Mouse (Mus musculus) heart, embryonic 15.5 days (tissue): ENCODE measurements around the gene Tbcd. TPM values are rescaled to one million over a fixed set of nuclear protein-coding genes. Genes with fewer than 3 reads are reported as not detected.

Experiments used
- ATAC-seq: fragments of 200-750 bp; cut with Nextera tagmentation; replicated peaks from 2 replicates; pipeline ENCODE4 v1.8.0; 2017; ENCODE audit warnings: low read depth, moderate TSS enrichment; ENCODE audit not compliant: insufficient number of reproducible peaks, insufficient read depth, low FRiP score
- H3K27ac ChIP-seq: fragments of 300-500 bp; sonication (generic); 2 replicates; pipeline ENCODE4 v1.5.1; 2015; ENCODE audit warnings: mild to moderate bottlenecking, inconsistent platforms
- H3K27me3 ChIP-seq: fragments of 300-500 bp; sonication (generic); 2 replicates; pipeline ENCODE4 v1.6.1; 2015; ENCODE audit warnings: inconsistent platforms
- H3K36me3 ChIP-seq: fragments of 300-500 bp; sonication (generic); 2 replicates; pipeline ENCODE4 v1.6.1; 2015; ENCODE audit warnings: mild to moderate bottlenecking, inconsistent platforms
- H3K4me1 ChIP-seq: fragments of 300-500 bp; sonication (generic); replicated peaks from 2 replicates; pipeline ENCODE4 v1.6.1; 2015; ENCODE audit warnings: inconsistent platforms
- H3K4me2 ChIP-seq: fragments of 300-500 bp; sonication (generic); 2 replicates; pipeline ENCODE4 v1.6.1; 2015; ENCODE audit warnings: inconsistent platforms, mild to moderate bottlenecking, moderate library complexity
- H3K4me3 ChIP-seq: fragments of 300-500 bp; sonication (generic); 2 replicates; pipeline ENCODE4 v1.5.1; 2015; ENCODE audit warnings: mild to moderate bottlenecking, inconsistent platforms
- H3K9ac ChIP-seq: fragments of 300-500 bp; sonication (generic); 2 replicates; pipeline ENCODE4 v1.6.1; 2015; ENCODE audit warnings: mild to moderate bottlenecking, inconsistent platforms
- H3K9me3 ChIP-seq: fragments of 300-500 bp; sonication (generic); replicated peaks from 2 replicates; pipeline ENCODE4 v1.6.1; 2016; ENCODE audit warnings: inconsistent platforms
- WGBS: fragments of 180-500 bp; shearing (Covaris S2); methylation state at CpG from one replicate; pipeline ENCODE4 v1.1.7; 2015; ENCODE audit warnings: mixed read lengths; 5-methylcytosine and 5-hydroxymethylcytosine counted together
- polyA plus RNA-seq: library from polyadenylated mRNA; unstranded; fragments of >200 nt; fragmentation: Nextera tagmentation; extraction: Ambion mirVana; gene quantifications from 2 replicates; pipeline ENCODE4 v1.2.1, GENCODE M21; 2015

The Tbcd gene
- polyA plus RNA-seq, 1 experiment from 2014 or later = 17.3 TPM

DNA sequence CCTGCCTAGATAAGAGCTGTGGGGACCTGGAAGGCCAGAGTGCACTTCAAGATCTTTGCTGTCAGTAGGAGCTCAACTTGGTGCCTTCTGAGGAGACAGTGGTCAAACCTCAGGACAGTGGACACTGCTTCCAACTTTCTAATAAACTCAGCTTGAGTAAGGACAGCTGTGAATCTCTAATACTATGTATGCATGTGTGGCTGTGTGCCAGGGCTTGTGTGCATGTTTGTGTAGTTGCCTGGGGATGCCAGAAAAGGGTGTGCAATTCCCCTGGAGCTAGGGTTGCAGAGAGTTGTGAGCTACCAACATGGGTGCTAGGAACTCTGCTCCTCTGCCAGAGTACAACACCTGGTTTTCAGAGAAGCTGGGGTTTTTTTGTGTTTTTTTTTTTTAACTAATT, 159.2 kb downstream of the Tbcd start:
- H3K9me3 ChIP-seq = no peaks in the 10 kb centered on the region
- no peak for ATAC-seq
- H3K36me3 ChIP-seq = peaks cover 17% of the 10 kb centered on the region
- H3K9ac ChIP-seq = no peak overlapping the region
- no peaks in the 10 kb centered on the region for H3K27me3 ChIP-seq
- H3K4me1 ChIP-seq = no peaks in the 10 kb centered on the region
- H3K4me3 ChIP-seq = no peak overlapping the region
- H3K4me2 ChIP-seq = no peak overlapping the region
- H3K27ac ChIP-seq = no peak overlapping the region

- Histone ChIP-seq H3K4me2 (no peak overlapping the region), H3K9me3 (no peaks in the 10 kb centered on the region), H3K4me1 (no peaks in the 10 kb centered on the region), H3K9ac (no peak overlapping the region), H3K27ac (no peak overlapping the region), H3K27me3 (no peaks in the 10 kb centered on the region), H3K36me3 (peaks cover 33% of the 10 kb centered on the region), H3K4me3 (no peak overlapping the region)
- WGBS = 57% methylated on average over 3 of the region's 3 CpGs
- ATAC-seq = no peak
Measured at GRCm38 (mm10) chr11:121615961-121616485, 164.3 kb downstream of the Tbcd start.

DNA sequence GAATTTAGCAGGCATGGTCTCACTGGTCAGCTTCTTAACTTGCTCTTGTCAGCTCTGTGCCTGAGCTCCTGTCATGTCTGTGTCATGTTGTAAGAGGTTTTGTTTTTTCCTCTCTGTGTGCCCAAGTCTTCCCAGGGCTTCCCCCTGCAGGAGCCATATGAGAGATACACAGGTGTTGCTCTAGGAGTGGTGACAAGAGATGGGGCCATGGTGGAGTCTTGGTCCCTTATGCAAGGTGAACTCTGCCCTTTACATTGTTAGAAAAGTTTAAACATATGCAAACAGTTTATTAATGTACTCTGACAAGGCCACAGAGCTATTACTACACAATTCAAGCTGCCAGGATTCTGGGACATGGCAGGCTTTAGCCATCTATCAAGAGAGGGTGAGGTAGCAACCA, 164.8 kb downstream of the Tbcd start:
- Histone ChIP-seq H3K4me1 (no peaks in the 10 kb centered on the region), H3K9ac (no peak overlapping the region), H3K4me3 (no peak overlapping the region), H3K4me2 (no peak overlapping the region), H3K9me3 (no peaks in the 10 kb centered on the region), H3K27me3 (no peaks in the 10 kb centered on the region), H3K36me3 (peaks cover 37% of the 10 kb centered on the region), H3K27ac (no peak overlapping the region)
- no peak for ATAC-seq

DNA sequence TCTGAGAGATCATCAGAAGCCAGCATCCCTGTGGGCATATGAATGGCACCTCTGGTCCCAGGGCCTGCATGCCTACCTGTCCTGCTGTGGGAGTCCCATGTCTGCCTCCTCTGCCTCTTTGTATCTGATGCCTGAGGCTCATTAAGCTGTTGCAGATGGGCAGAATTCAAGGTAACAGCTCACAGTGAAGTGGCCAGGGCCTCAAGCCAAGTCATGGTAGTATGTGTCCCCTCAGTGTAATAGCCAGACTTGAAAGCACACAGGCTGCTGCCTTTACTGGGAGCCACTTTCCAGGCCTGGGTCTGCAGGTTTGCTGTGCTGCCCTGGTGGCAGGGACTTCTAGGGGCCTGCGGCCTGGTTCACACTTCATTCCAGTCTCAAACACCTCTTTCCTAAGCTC, 165.6 kb downstream of the Tbcd start:
- Histone ChIP-seq H3K4me1 (no peaks in the 10 kb centered on the region), H3K4me2 (no peak overlapping the region), H3K27me3 (no peaks in the 10 kb centered on the region), H3K36me3 (peaks cover 43% of the 10 kb centered on the region), H3K9me3 (no peaks in the 10 kb centered on the region), H3K9ac (no peak overlapping the region), H3K27ac (no peak overlapping the region), H3K4me3 (no peak overlapping the region)
- 94% methylated on average over 1 of the region's 1 CpGs for WGBS
- no peak for ATAC-seq

DNA sequence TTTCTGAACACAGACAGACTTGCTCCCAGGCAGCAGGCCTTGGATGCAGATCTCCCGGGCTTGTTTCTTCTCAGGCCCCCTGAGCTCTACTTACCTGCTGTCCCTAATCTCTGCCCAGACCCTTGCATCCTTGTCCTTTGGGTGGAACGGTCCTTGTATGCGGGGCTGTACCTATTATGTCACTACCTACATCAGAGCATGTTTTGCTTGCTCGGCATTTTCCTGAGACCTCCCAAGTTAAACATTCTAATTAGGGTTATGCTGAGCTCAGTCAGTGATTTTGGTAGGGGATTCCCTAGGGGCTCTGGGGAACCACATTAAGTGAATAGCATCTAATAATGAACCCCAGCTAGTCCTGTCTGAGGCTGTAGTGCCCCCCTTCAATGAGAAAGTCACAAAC, 173.3 kb downstream of the Tbcd start:
- H3K27me3 ChIP-seq = no peaks in the 10 kb centered on the region
- H3K4me2 ChIP-seq = no peak overlapping the region
- WGBS = 82% methylated on average over 4 of the region's 4 CpGs
- H3K4me1 ChIP-seq = no peaks in the 10 kb centered on the region
- H3K4me3 ChIP-seq = no peak overlapping the region
- no peak overlapping the region for H3K27ac ChIP-seq
- no peak overlapping the region for H3K9ac ChIP-seq
- H3K9me3 ChIP-seq = no peaks in the 10 kb centered on the region
- H3K36me3 ChIP-seq = peaks cover 16% of the 10 kb centered on the region; the same call in 1 of the 2 replicates
- ATAC-seq = no peak

DNA sequence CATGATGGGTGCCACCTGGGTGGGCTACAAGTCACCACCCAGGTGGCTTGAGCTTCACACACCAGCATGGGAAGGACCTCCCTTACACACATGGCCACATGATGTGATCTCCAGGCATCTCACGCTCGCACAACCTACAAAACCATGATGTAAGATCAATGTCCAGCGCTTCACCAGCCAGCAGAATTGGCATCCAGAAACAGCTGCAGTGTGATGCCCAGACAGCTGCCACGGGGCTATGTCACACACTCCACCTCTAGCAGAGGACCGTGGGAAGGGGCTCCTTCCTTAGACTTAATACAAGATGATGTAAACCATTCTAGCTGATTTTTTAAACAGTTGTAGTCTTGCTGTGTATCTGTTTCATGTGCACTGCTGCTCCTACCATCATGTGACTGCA, 175.8 kb downstream of the Tbcd start:
- no peaks in the 10 kb centered on the region for H3K4me1 ChIP-seq
- no peak overlapping the region for H3K4me2 ChIP-seq
- H3K4me3 ChIP-seq = no peak overlapping the region
- H3K9ac ChIP-seq = no peak overlapping the region
- peaks cover 6% of the 10 kb centered on the region; the same call in 1 of the 2 replicates for H3K36me3 ChIP-seq
- no peaks in the 10 kb centered on the region for H3K9me3 ChIP-seq
- 87% methylated on average over 5 of the region's 5 CpGs for WGBS
- H3K27ac ChIP-seq = no peak overlapping the region
- no peak for ATAC-seq
- no peaks in the 10 kb centered on the region for H3K27me3 ChIP-seq

GRCm38 (mm10) chr11:121629529-121629928, 177.8 kb downstream of the Tbcd start:
- Histone ChIP-seq H3K27me3 (no peaks in the 10 kb centered on the region), H3K36me3 (peaks cover 6% of the 10 kb centered on the region; the same call in 1 of the 2 replicates), H3K4me2 (no peak overlapping the region), H3K9me3 (no peaks in the 10 kb centered on the region), H3K9ac (no peak overlapping the region), H3K4me1 (no peaks in the 10 kb centered on the region), H3K27ac (no peak overlapping the region), H3K4me3 (no peak overlapping the region)
- 93% methylated on average over 6 of the region's 6 CpGs for WGBS
- no peak for ATAC-seq

- WGBS = 75% methylated on average over 4 of the region's 4 CpGs
- no peaks in the 10 kb centered on the region for H3K4me1 ChIP-seq
- no peaks in the 10 kb centered on the region for H3K27me3 ChIP-seq
- H3K36me3 ChIP-seq = peaks cover 6% of the 10 kb centered on the region; the same call in 1 of the 2 replicates
- no peak overlapping the region for H3K9ac ChIP-seq
- ATAC-seq = no peak
- no peaks in the 10 kb centered on the region for H3K9me3 ChIP-seq
- no peak overlapping the region for H3K27ac ChIP-seq
- H3K4me2 ChIP-seq = no peak overlapping the region
- H3K4me3 ChIP-seq = no peak overlapping the region
Measured at GRCm38 (mm10) chr11:121630406-121630805, 178.7 kb downstream of the Tbcd start.

GRCm38 (mm10) chr11:121631410-121631809, 179.7 kb downstream of the Tbcd start:
- no peaks in the 10 kb centered on the region for H3K4me1 ChIP-seq
- H3K36me3 ChIP-seq = peaks cover 6% of the 10 kb centered on the region; the same call in 1 of the 2 replicates
- no peak overlapping the region for H3K27ac ChIP-seq
- no peak overlapping the region for H3K9ac ChIP-seq
- H3K4me3 ChIP-seq = no peak overlapping the region
- ATAC-seq = no peak
- no peak overlapping the region for H3K4me2 ChIP-seq
- WGBS = 94% methylated on average over 7 of the region's 7 CpGs
- H3K9me3 ChIP-seq = no peaks in the 10 kb centered on the region
- no peaks in the 10 kb centered on the region for H3K27me3 ChIP-seq

DNA sequence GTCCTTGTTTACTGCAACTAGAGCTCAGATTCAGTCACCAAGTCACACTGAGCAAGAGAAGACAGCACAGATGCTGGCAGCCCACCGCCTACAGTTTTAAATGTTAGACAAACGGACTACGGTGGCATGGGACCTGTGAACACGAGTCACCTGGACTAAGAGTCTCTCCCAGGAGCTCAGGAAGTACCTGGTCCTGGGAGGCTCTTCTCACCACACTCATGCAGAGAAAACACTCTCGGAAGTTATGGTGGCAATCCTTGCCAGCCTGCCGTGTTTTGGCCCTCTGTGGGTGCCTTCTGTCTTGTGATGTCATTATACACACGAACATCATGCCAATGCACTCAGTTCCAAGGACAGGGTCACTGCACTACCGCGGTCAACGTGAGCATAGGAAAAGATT, 184.9 kb downstream of the Tbcd start:
- 90% methylated on average over 10 of the region's 10 CpGs for WGBS
- no peak overlapping the region for H3K9ac ChIP-seq
- no peaks in the 10 kb centered on the region for H3K4me1 ChIP-seq
- H3K4me2 ChIP-seq = no peak overlapping the region
- no peak overlapping the region for H3K27ac ChIP-seq
- H3K4me3 ChIP-seq = no peak overlapping the region
- H3K9me3 ChIP-seq = no peaks in the 10 kb centered on the region
- no peak for ATAC-seq
- H3K27me3 ChIP-seq = no peaks in the 10 kb centered on the region
- H3K36me3 ChIP-seq = peaks cover 23% of the 10 kb centered on the region

- Histone ChIP-seq H3K4me1 (no peaks in the 10 kb centered on the region), H3K27ac (no peak overlapping the region), H3K9me3 (no peaks in the 10 kb centered on the region), H3K9ac (no peak overlapping the region), H3K27me3 (no peaks in the 10 kb centered on the region), H3K4me3 (no peak overlapping the region), H3K36me3 (peaks cover 23% of the 10 kb centered on the region), H3K4me2 (no peak overlapping the region)
- ATAC-seq = no peak
- WGBS = 76% methylated on average over 2 of the region's 2 CpGs
Measured at GRCm38 (mm10) chr11:121641501-121642145, 189.9 kb downstream of the Tbcd start.

DNA sequence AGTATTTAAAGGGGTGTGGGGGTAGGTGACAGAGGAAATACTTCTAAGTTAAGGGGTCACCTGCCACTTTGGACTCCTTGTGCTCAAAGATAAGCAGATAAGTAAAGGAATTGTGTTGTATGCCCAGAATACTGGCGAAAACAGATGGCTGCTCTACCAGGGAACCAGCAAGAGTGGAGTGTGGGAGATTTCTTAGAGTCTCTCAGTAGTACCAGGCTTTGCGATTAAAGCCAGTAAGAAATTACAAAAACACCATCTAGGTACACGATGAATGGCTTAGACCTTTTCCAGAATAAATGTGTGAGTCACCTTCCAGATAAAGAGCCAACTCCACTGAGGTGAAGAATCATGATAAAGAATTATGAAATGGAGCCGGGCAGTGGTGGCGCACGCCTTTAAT, 193.6 kb downstream of the Tbcd start:
- no peaks in the 10 kb centered on the region for H3K27me3 ChIP-seq
- no peak for ATAC-seq
- H3K4me1 ChIP-seq = 0 out of 2 replicates have a peak, but pooled peaks cover 2% of the 10 kb centered on the region
- no peaks in the 10 kb centered on the region for H3K9me3 ChIP-seq
- H3K9ac ChIP-seq = no peak overlapping the region
- H3K27ac ChIP-seq = no peak overlapping the region
- WGBS = 89% methylated on average over 6 of the region's 6 CpGs
- no peak overlapping the region for H3K4me2 ChIP-seq
- H3K36me3 ChIP-seq = no peaks in the 10 kb centered on the region; the same call in 1 of the 2 replicates
- H3K4me3 ChIP-seq = no peak overlapping the region
